Mouse (Mus musculus) left cerebral cortex, adult 8-10 months (tissue): ENCODE measurements around the gene Spg20. TPM values are rescaled to one million over a fixed set of nuclear protein-coding genes. Genes with fewer than 3 reads are reported as not detected.

Experiments
- DNase-seq, 2 experiments: peaks; one replicate each; pipeline ENCODE4 v3.0.0; 2022; ENCODE audit warnings: low spot score in 2 of 2
- total RNA-seq, 4 experiments: library from RNA; stranded (reverse); gene quantifications; 2 replicates each; pipeline ENCODE4 v1.2.4; 2022

Gene Spg20
- total RNA-seq, 4 experiments from 2014 or later, result 35.8 to 43.6 (median 42.7) TPM

DNA sequence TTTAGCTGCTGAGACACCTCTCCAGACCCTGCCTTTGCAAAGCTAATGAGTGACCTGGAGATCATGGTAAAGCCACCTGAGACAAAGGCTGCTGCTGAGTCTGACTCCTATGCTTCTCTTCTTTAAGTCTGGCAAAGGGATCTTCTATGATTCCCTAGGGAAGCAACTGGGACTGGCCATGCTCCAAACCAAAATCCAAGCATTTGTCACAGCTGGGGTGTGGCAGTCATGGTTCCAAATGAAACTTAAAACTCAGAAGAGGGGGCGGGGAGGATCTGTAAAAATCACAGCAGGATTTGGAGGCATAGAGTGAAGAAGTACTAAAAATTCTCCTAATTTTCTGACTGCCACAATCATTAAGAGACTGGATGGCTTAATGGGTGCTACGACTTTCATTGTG is 14.7 kb upstream of the Spg20 start:
- no peak for DNase-seq

DNA sequence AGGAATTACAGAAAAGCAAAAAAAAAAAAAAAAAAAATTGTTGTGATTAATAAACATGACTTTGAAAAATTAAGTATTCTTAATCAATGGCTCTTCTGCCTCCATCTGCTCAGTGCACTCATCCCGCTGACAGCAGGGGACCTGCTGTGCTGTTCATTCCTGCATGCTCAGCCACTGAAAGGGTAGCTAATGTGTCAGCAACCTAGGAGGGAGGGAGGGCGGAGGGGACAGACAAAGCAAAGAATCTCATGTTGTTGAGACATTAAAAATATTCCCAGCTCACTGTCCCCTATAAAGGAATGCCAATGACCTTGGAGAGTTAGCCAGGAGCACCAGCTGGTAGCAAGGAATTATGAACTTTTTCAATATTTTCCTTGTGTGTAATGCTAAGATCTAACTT is 13.9 kb upstream of the Spg20 start:
- no peak for DNase-seq

DNA sequence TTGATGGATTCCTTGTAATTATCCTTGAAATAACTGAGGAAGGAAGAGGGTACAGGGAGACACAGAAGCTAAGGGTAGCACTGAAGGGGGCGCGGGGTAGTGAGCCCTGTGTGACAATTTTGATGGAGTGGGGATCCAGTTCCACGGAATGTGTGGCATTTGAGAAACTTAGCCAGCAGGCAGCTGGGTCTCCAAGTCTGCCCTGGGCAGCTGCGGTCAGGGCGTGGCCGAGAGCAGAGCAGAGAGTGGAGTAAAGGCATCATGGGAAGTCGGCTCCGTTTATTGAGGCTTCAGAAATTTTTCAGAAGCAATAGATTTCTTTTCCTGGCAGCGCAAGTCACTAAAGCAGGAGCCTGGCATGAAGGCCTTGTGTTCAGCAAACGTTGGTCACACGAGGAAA is 12.9 kb upstream of the Spg20 start:
- DNase-seq, result no peak

DNA sequence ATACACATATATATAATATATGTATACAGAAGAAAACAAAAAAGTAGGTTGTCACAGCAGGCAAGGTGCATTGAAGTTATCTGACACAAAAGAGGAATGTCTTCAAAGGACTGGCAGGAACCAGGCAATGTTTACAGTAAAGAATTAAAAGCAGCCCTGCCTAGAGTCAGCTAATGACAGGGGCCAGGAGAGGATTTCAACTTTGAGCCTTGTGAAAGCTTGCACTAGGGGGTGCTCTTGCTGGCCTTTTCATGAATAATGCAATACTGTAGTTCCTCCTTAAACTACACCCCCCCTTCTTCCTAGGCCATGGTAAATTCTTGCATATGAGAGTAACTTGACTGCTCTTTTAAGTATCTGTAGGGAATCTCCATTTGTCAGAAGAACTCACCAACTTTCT is 10.8 kb upstream of the Spg20 start:
- no peak for DNase-seq

DNA sequence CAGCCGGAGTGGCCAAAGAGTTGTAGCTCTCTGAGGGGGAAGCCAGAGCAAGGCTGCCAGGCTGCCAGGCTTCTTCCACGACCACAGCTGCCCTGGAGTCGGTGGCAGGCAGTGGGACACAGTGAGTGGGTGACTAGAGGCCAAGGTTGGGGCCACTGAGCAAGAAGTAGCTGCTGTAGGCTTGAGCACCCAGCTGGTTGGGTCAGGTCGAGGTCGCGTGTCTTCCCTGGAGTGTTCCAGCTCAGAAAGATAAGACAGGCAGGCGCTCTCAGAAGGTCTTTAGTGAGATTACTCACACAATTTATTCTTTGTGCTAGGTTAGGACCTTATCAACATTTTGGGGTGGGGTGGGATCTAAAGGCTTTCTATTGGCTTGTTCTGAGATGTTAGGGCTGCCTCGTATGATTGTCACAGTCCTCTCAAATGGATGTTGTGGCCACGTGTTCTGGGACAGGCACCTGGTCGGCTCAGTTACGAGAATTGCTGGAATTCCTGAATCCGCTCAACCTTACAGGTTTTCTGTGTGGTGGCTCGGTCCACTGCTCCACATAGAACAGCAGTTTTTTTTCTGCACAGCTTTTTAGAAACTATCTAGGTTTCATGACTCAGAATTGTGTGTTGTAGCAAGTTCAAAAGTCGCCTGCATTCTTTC is 6.4 kb upstream of the Spg20 start:
- DNase-seq, result no peak

DNA sequence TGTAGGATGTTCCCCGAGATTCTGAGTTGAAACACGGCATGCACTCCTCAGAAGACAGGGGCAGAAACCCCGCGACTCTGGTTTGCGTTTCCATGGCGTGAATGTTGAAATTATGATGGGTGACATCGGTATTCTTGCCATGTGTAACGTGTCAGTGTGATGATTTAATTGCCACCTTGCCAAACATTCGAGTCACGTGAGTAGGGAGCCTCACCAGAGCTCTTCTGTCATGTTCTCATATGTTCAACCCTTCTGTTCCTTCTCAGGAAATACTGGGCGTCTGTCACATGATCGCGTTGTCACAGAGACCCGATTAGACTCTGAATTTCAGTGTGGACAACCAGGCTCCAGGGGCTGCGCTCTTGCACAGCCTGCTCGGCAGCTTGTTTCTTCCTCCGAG is 5.9 kb upstream of the Spg20 start:
- DNase-seq, result no peak

DNA sequence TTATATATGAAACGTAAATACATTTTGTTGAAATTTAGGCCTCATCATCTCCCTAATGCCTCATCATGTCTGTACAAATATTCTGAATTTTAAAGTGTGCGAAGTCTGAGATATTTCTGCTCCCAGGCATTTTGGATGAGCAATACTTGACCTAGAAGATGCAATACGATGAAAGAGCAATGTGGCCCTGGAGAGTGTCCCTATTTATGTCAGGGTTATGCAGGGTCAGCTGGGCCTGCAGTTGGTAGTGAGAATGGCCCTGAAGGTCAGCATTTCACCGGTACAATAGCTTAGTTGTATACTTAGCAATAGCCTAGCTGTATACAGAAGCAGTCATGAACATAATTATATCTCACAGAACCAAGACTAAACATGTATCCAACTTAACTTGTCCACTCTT is 2.8 kb upstream of the Spg20 start:
- DNase-seq, result no peak

DNA sequence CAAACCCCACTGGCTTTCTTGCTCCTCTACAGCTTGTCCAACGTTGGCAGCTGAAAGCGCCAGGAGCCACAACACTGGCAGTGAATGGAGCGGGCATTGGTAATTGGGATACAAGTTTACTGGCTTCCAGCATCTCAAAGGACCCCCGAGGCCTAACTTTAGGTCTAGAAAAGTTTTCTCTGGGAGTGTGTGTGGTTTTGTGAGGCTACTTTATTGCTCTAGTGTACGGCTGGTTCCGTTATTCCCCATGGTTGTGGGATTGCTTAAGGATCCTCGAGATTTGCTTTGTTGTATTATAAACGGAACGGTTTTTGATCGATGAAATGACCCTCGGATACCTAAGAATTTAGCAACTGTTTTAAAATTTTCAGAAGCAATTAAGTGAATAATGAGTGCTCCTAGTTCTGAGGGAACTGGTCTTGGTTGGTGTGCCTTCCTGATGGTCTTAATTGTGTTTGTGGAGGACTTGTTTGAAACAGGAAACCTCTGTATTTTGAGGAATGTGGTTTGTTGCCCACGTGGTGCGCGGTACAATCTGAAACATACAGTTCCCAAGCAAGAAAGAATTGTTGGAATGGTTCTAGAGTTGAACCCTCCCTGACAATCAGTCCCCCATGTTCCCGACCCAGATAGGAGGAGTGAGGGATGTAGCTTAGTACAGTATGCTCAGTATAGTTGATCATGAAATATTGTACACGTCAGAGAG is 955 bp downstream of the Spg20 start:
- DNase-seq, result no peak

DNA sequence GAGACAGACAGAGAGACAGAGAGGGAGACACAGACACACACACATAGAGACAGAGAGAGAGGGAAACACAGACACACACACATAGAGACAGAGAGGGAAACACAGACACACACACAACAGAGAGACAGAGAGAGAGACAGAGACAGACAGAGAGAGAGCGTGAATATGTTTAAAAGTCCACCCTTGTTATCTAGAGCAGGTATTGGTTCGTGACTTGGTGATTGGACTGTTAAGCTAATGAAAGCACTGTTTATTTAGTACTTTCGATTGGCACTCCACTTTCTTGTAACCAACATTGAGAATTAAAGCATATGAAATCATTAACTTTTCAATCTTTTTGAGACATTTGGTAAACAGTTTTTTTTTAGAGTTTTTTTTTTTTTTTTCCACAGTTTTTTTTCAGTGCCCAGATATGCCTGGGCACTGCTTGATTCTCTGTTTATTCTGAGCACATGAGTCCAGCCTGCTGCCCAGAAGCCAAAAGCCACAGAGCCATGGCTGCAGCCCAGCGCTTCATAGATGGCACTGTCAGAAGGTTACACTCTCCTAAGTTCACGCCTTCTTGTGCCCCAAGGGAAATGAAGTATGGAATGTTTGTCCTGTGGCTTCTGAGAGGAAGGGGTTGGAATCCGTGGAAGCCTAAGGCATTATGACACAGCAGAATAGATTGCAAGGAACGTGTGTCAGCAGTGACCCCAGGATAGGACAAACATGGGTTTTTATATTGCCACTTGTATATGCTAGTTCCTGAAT is 2.6 kb downstream of the Spg20 start:
- DNase-seq, result no peak

DNA sequence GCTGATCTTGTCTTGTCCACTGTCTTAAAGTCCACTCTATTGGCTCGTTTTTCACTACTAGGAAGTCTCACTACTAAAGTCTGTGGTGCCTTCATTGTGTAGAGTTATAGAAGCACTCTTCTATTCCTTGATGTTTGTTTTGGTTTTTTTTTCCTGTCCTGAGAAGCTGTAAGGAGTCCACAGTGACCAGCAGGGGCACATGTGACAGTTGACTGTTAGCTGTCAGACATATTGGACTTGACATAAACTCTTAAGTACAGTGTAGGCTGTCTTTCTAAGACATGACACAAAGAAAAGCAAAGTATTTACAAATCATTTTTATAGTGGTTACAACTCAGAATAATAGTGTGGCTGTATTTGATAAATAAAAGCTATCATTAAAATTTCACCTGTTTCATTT is 3.2 kb downstream of the Spg20 start:
- no peak for DNase-seq

DNA sequence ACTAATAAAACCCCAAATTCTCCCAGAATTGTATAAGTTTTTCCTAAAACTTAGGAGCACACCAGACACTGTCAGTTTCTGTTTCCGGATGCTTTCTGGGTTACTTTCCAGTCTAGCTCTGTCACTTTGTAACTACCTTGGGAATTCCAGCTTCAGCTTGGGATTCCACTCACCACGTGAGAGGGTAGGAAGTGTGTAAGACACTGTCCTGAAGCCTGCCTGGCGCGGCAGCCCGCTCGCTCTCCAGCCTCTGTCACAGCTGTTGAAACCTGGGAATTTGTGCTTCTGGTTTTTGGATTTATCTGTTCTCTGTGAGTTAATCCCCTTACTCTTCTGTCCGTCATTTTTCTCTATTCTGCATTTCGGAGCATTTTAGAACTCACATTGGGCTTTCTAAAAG is 4.1 kb downstream of the Spg20 start:
- DNase-seq, result no peak

DNA sequence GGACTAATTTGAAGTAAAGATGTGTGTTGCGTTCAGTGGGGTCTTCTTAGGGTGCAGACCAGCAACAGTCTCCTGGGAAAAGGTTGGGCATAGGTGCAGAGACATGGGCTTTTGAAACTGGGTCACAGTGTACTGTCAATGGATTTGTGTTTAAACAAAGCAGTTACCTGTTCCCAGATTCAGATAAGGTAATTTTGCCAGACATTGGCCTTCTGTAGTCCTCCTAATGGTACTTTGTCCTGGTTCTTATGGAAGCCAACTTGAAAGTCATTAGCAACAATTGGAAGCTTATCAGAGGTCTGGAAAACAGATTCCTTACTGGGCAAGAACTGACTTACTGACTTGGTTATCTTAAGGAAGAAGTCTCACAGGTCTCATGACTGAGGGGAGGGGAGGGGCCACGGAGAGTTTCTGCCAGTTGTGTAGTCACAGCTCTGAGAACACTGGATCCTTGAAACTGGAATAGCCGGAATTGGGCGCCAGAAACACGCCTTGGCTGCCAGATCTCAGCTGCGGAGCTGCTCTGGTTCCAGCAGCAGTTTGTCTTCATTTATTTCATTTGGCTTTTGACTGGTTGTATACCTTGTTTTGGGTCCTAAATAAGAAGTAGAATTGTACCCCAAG is 7.5 kb downstream of the Spg20 start:
- DNase-seq, result no peak

DNA sequence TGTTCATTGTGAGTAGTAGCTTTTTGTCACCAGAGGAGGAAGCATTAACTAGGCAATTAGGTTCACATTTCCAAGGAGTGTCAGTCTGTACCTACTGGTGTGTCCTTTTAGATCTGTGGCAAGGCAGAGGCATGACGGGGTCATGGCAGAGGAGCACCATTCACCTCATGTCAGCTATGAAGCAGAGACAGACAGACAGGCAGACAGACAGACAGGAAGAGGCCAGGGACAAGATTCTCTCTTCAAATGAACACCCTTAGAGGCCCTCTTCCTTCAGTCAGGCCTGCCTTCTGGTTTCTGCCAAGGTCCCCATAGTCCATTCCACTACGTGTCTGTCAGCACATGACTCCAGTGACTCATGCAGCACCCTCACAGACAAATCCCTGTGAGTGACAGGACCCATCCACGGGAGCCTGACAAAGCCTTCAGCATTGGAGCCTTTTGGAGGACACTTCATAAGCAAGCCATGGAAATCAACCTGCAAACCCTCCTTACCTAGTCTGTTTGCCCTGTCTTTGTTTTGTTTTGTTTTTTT is 10.5 kb downstream of the Spg20 start:
- DNase-seq, result no peak

DNA sequence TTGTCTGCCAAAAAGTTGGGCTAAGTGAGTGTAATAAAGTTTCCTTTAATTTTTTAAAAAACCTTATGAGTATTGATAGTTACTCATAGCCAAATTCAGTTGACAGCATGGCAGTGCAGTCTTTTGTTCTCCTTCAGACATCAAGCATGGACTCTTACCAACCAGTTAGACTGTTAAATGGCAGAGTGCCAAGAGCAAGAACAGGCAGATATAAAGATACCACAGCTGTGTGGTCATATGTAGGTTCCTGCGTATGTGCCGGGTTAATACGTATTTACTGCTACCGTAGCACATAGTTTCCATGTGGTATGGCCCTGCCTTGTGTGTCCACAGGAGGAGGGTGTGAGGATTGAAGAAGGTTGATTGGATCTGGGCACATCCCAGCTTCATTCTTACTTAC is 11.2 kb downstream of the Spg20 start:
- no peak for DNase-seq

DNA sequence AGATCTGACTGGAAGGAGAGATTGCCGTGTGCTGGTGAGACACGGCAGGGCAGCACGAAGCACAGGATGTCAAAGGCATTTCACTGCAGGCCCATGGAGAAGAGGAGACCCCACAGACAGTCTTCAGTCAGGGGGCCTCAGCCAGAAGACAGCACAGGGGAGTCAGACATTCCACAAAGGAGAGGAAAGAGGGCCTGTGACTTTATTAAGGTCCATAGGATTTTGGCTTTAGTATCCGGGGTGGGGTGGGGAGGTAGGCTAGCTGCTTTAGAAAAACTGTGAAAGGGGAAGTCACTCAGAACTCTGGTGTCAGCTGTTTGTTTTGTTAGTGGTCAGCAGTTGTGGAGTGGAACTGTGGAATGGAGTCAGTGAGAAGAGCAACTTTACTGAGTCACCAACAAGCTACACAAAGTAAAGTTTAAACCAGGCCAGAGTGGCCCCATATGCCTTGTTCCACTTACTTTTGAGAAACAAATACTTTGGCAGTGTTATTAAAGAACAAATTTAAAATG is 17.3 kb downstream of the Spg20 start:
- no peak for DNase-seq

DNA sequence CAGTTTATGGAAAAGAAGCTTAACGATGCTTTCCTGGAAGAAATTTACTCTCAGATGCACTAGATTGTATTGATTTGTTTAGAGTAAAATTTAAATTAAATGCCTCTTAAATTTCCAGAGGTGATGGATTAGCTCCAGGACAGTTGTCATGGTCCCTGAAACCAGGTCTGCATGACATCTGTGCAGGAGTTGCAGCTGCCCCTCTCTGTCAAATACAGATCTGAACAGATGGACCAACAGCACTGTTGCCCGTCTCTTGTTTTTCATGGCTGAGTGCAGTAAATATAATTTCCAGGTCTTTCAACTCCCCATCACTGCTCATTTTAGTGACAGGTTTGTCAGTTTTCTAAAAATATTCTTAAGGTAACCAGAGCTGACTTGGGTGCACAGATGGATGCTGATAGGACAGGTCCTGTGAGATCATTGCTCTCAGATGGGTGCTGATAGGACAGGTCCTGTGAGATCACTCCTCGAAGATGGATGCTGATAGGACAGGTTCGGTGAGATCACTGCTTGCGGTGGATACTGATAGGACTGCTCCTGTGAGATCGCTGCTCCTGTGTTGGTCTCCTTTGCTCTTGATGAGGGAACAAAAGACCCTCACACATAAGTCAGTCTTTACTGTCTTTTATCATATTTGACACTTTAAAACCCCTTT is 19.8 kb downstream of the Spg20 start:
- no peak for DNase-seq

DNA sequence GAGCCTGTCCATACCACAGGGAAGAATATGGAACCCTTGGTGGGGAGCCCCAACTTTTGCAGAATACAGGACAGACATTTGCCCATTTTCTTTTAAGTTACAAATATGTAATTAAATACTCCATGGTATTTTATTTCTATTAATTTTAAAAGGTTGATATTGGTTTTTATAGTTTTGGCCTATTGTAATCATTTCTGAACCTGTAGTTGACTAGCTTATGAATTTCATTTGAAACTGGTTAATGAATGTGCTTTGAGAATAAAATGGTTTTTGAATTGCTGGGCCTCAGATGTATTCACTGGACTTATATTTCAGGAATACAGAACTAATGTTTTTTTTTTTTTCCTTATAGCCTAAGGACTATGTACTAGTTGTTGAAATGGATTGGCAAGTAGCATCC is 25.1 kb downstream of the Spg20 start, which contains the start of gene Ccdc169:
Gene Ccdc169 (plus strand): TSS at position 301 of the 400 bp plus-strand sequence.
- no peak for DNase-seq

DNA sequence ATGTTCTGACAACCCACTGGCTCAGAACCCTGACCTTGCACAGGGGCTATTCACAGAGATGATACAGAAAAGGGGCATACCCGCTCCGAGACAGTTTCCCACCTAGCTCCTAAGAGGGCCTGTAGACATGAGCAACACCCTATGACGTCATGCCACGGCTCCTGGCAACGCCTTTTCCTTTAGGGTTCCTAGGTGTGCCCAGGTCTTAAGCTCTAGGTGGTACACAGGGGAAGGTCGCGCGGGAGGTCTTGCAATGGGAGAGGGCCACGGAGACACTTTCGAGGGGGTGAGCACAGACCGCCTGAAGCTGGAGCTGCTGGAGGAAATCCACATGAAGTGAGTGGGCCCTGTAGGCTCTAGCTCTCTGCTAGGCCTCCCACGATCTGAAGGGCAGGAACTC is 27.9 kb downstream of the Spg20 start:
- DNase-seq, result no peak

DNA sequence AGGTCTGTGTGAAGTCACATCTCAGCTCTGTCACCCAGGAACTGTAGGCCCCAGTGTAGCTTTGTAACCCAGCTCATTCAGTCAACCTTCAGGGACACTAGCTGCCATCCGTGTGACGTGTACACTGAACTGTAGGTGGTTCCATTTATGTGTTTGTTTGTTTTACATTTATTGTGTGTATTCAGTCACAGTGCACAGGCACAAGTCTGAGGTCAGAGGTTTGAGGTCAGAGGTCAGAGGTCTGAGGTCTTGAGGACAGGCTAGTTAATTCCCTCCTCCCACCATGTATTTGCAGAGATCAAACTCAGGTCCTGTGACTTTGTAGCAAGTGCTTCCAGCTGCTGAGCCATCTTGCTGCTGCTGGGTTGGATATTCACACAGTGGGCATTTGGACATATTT is 29.5 kb downstream of the Spg20 start:
- no peak for DNase-seq

DNA sequence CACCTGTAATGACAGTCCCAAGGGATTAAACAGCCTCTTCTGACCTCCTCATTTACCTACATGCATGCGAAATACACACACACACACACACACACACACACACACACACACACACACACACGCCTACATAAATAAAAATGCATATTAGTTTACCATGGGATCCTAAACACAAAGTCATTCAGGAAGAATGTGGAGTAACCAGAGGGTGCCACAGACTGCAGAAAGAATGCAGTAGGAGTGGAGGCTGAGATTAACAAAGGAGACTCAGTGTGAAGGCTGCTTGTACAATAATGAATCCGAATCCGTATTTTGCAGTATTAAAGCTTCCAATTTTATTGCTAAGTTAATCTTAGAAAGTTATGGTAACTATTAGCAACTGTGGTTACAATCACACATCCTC is 33.0 kb downstream of the Spg20 start:
- no peak for DNase-seq

DNA sequence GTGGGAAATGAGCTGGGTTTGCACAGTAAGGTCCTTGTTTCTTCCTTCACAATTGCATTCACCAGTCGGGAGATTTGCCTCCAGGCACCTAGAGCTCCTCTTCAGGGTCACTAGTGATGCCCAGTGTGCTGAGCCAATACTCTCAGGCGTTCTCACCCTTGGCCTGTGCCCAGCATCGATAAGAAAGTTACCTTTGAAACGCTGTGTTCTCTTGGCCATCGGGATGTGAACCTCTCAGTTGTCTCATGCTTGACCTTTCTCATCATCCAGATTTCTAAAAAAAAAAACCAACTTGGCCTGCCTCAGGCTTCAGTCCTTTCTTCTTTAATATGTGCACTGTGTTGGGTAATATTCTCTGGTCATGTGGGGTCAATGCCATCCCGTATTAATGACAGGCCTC is 34.5 kb downstream of the Spg20 start:
- DNase-seq, result no peak
